Mouse (Mus musculus) small intestine, adult 2 months (tissue): ENCODE measurements around the gene Larp6.

ENCODE experiments used
- CTCF ChIP-seq: fragments of 200-500 bp; IDR thresholded peaks from 2 replicates; pipeline ENCODE4 v1.5.1; 2012; ENCODE audit warnings: low read depth, mild to moderate bottlenecking, control low read depth, inconsistent platforms, low read length, moderate library complexity, mixed read lengths; ENCODE audit not compliant: insufficient replicate concordance, insufficient read length; ENCODE audit errors: extremely low read depth
- POLR2A ChIP-seq: fragments of 200-500 bp; IDR thresholded peaks from 2 replicates; pipeline ENCODE4 v1.6.1; 2012; ENCODE audit warnings: low read depth, mild to moderate bottlenecking, control low read depth, inconsistent platforms, low read length, moderate library complexity

DNA sequence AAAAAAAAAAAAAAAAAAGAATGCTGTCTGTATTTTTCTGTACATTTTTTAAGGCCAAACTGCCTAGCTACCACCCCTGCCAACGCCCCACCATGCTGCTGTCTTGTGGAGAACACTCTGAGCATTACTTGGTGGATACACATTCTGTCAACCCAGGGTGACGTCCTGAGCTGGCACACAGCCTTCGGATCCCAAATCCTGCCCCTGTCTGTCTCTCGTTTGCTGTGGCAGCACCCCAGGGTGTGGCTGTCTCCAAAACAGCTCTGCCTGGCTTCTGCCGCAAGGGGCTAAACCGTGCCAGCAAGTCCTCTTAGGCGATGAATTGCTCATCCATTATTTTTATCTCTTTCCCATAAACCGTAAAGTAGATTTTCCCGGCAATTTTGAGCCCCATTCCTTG is 29.7 kb downstream of the Larp6 start:
- no peak for TF ChIP-seq POLR2A
- TF ChIP-seq CTCF, result no peak
